Mouse (Mus musculus) small intestine, adult 2 months (tissue): Measurements from ENCODE around the gene Cd300ld3. TPM values are rescaled to one million over a fixed set of nuclear protein-coding genes. Genes with fewer than 3 reads are reported as not detected.

ENCODE experiments used
- H3K27ac ChIP-seq: fragments of 200-500 bp; 2 replicates; pipeline ENCODE4 v1.5.1; 2012; ENCODE audit warnings: low read depth, low read length, control low read depth, inconsistent platforms; ENCODE audit not compliant: insufficient read depth
- H3K27me3 ChIP-seq: fragments of 200-500 bp; 2 replicates; pipeline ENCODE4 v1.6.1; 2012; ENCODE audit warnings: mild to moderate bottlenecking, moderate library complexity, low read length, inconsistent platforms; ENCODE audit not compliant: control insufficient read depth, insufficient read depth
- H3K36me3 ChIP-seq: fragments of 200-500 bp; 2 replicates; pipeline ENCODE4 v1.6.1; 2012; ENCODE audit warnings: mild to moderate bottlenecking, low read length, control low read depth, inconsistent platforms; ENCODE audit not compliant: control insufficient read depth, insufficient read depth
- H3K4me1 ChIP-seq: fragments of 200-500 bp; 2 replicates; pipeline ENCODE4 v1.6.1; 2012; ENCODE audit warnings: low read length, inconsistent platforms, mixed read lengths; ENCODE audit not compliant: control insufficient read depth, insufficient read depth, insufficient read length
- H3K4me3 ChIP-seq: fragments of 200-500 bp; 2 replicates; pipeline ENCODE4 v1.5.1; 2012; ENCODE audit warnings: low read depth, mild to moderate bottlenecking, control low read depth, inconsistent platforms, low read length, moderate library complexity
- CTCF ChIP-seq: fragments of 200-500 bp; IDR thresholded peaks from 2 replicates; pipeline ENCODE4 v1.5.1; 2012; ENCODE audit warnings: low read depth, mild to moderate bottlenecking, control low read depth, inconsistent platforms, low read length, moderate library complexity, mixed read lengths; ENCODE audit not compliant: insufficient replicate concordance, insufficient read length; ENCODE audit errors: extremely low read depth
- POLR2A ChIP-seq: fragments of 200-500 bp; IDR thresholded peaks from 2 replicates; pipeline ENCODE4 v1.6.1; 2012; ENCODE audit warnings: low read depth, mild to moderate bottlenecking, control low read depth, inconsistent platforms, low read length, moderate library complexity
- WGBS: fragments of 180-500 bp; shearing (Covaris S2); methylation state at CpG from one replicate; pipeline ENCODE4 v1.1.7; 2018; 5-methylcytosine and 5-hydroxymethylcytosine counted together
- polyA plus RNA-seq: library from polyadenylated mRNA; depleted of rRNA; stranded (reverse); fragments of >200 nt; gene quantifications from 2 replicates; pipeline ENCODE4 v1.2.3, GENCODE M21; 2012

The Cd300ld3 gene
- polyA plus RNA-seq, 1 experiment = 1.1 TPM

DNA sequence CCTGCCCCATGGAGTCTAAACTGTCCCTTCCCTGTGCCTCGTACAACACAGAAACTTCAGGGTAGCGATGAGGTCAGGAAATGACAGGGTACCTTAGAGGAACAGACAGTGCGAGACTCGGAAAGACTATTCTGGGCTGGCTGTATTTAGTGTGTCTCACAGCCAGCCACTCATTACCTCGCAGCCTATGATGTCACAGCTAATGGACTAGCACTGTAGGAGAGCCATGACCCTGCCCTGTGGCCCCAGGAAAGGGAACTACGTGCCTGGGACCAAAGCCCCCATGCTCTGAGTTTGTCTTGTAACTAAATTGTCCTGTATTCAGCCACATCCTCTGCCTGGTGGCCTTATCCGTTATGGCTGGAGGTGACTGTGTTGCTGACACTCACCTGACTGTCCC, 27.2 kb upstream of the Cd300ld3 start:
- Histone ChIP-seq H3K4me3 (no peak overlapping the region), H3K36me3 (no peaks in the 10 kb centered on the region), H3K4me1 (peaks cover 7% of the 10 kb centered on the region), H3K27me3 (0 out of 2 replicates have a peak, but pooled peaks cover 5% of the 10 kb centered on the region), H3K27ac (no peak overlapping the region)
- WGBS = 48% methylated on average over 7 of the region's 7 CpGs
- TF ChIP-seq CTCF = no peak
- no peak for TF ChIP-seq POLR2A

DNA sequence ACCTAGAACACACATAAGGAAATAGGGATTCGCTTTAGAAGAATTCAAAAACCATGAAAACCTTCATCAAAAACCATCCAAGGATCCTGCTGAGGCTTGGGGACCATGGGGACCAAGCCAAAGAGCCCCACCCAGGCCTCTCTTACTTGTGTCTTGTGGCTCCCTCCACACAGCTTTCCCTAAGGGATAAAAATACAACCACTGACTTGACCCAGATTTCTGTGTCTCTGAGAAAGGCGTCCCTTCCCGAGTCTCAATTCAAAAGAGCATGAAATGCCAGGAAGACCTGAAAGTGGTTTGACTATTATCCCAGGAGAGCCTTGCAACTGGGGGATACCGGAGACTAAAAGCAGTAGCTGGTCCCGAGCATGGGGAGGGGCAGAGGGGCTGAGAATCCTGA, 24.8 kb upstream of the Cd300ld3 start:
- H3K27ac ChIP-seq = no peak overlapping the region
- WGBS = 77% methylated on average over 5 of the region's 5 CpGs
- no peaks in the 10 kb centered on the region for H3K36me3 ChIP-seq
- TF ChIP-seq CTCF (no peak), POLR2A (no peak)
- no peak overlapping the region for H3K4me3 ChIP-seq
- peaks cover 7% of the 10 kb centered on the region for H3K4me1 ChIP-seq
- 0 out of 2 replicates have a peak, but pooled peaks cover 5% of the 10 kb centered on the region for H3K27me3 ChIP-seq

DNA sequence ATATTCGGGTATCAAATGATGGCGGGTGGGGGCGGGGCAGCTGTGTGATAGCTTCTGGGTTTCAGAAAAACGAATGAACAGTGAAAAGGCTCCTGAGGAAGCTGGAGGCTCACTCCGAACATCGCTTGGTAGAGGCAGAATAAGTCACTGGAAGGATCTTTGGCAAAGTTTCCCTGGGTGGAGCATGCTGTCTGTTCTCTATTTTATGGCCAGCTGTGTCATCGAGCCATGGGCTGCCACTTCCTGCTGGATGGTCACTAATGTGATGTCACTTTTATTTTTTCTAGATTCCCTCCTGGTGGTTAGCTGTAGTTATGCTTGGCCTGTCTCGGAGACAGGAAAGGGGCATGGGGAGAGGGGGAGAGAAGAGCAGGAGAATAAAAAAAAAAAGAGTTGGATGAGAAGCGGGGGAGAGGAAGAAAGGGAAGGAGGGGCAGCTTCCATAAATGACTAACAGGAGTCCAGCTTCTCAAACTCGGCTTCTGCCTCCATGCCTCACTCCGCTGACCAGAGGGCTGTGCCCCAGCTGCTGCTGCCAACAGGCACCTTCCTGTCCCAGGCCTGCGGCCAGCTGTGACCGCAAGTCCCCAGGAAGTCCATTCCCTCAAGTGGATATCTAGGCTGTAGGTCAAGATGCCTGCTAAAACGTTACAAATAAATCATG, 23.6 kb upstream of the Cd300ld3 start:
- H3K4me1 ChIP-seq = peaks cover 7% of the 10 kb centered on the region
- H3K36me3 ChIP-seq = no peaks in the 10 kb centered on the region
- 16% methylated on average over 14 of the region's 14 CpGs for WGBS
- peak overlapping the region; percentile 8; the same call in 1 of the 2 replicates for H3K27ac ChIP-seq
- 0 out of 2 replicates have a peak, but pooled peaks cover 5% of the 10 kb centered on the region for H3K27me3 ChIP-seq
- no peak overlapping the region for H3K4me3 ChIP-seq
- TF ChIP-seq CTCF (no peak), POLR2A (no peak)

DNA sequence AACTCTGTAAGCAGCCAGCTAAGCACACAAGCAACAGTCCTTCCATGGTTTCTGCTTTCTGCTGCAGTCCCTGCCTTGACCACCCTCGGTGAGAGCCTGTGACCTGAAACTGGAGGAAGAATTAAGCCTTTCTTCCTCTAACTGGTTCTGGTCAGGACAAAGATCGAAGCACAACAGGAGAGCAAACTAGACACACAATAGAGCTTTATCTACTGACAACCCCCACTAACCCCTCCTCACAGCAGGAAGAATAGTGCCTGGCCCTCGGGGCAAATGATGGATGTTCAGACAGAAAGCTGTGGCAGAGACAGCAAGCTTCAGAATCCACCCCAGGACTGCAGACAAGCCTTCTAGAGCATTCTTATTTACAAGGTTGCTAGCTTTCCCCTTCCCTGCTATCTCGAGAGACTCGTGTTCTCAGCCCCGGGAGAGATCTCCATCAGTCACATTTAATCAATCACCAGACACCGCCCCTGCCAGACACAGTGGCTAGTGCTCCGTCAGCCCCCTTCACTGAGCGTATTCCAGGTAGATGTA, 22.9 kb upstream of the Cd300ld3 start:
- Histone ChIP-seq H3K4me1 (peaks cover 7% of the 10 kb centered on the region), H3K4me3 (no peak overlapping the region), H3K27me3 (0 out of 2 replicates have a peak, but pooled peaks cover 5% of the 10 kb centered on the region), H3K36me3 (no peaks in the 10 kb centered on the region), H3K27ac (no peak overlapping the region)
- WGBS = 9% methylated on average over 9 of the region's 9 CpGs
- no peak for TF ChIP-seq CTCF
- TF ChIP-seq POLR2A = no peak

DNA sequence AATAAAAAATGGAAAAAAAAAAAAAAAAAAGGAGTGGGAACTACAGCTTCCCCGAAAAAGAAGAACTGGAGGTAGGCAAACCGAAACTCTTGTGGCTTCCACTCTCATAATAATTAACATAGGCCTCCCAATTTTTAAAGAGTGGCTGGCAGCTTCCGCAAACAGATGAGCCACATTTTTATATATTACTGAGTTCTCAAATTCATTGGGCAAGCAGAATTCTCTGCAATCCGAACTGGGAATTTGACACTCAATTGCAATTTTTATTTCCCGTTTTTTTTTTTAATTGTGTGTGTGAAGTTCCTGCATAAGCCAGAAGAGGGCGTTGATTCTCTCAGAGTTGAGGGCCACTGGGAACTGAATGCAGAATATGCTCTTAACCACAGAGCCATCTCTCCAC, 18.6 kb upstream of the Cd300ld3 start:
- 52% methylated on average over 6 of the region's 6 CpGs for WGBS
- Histone ChIP-seq H3K4me1 (peaks cover 4% of the 10 kb centered on the region; the same call in 1 of the 2 replicates), H3K27me3 (0 out of 2 replicates have a peak, but pooled peaks cover 5% of the 10 kb centered on the region), H3K4me3 (no peak overlapping the region), H3K27ac (no peak overlapping the region), H3K36me3 (no peaks in the 10 kb centered on the region)
- TF ChIP-seq POLR2A (no peak), CTCF (no peak)

DNA sequence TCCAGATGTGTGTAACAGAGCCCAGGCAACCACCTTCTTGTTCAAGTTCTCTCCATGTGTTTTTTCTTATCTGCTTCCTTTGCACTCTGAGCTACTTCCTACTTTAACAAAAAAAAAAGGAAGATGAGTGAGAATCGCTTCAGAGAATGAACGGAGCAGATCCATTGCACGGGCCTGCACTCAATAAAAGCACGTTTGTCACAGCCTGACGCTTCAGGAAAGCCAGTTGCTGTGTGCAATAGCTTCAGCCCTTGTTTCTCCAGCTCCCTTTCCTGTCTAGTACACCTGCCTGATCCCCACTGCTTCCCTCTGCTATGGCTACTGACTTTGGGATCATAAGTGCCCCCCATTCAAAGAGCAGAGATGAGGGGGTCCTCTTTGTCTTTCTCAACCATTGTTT, 13.9 kb upstream of the Cd300ld3 start, which contains the start of gene Cd300e:
TSS of gene Cd300e (minus strand) at position 101 of the 400 bp plus-strand sequence.
- H3K4me3 ChIP-seq = no peak within 1 kb of the TSS
- H3K27ac ChIP-seq = no peak within 1 kb of the TSS
- no peaks in the 10 kb centered on the region for H3K36me3 ChIP-seq
- TF ChIP-seq CTCF (no peak), POLR2A (no peak)
- H3K4me1 ChIP-seq = no peaks in the 10 kb centered on the region
- no peaks in the 10 kb centered on the region for H3K27me3 ChIP-seq
- WGBS = 42% methylated on average over 5 of the region's 5 CpGs

DNA sequence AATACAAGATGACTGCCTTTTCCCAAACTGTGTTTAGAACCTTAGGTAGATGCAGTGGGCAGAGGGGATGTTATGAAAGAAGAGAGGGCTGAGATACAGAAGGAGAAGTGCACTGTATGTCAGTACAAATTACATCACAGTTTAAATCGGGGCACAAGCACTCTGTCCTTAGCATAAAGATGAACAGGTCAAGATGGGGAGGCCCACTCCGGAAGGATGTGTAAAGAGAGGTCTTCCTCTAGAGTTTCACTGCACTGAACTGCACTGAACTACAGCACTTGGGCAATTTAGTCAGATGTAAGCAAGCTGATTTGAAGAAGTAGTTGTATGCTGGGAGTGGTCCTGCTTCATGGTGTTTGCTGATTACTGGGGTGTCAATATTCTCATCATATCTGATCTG, 11.6 kb upstream of the Cd300ld3 start:
- TF ChIP-seq CTCF (no peak), POLR2A (no peak)
- H3K27ac ChIP-seq = no peak overlapping the region
- WGBS = 62% methylated on average over 2 of the region's 2 CpGs
- H3K4me1 ChIP-seq = no peaks in the 10 kb centered on the region
- no peak overlapping the region for H3K4me3 ChIP-seq
- H3K36me3 ChIP-seq = no peaks in the 10 kb centered on the region
- H3K27me3 ChIP-seq = no peaks in the 10 kb centered on the region
